Mouse (Mus musculus): ENCODE data around the gene Prkaa2.

DNA sequence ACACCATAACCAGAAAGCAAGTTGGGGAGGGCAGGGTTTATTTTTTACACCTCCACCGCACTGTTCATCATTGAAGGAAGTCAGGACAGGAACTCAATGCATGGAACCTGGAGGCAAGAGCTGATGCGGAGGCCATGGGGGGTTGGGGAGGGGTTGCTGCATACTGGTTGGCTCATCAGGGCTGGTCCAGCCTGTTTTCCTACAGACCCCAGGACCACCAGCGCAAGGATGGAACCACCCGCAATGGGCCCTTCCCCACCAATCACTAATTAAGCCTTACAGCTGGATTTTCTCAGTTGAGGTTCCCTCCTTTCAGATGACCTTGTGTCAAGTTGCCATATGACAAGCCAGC lies 970 bp upstream of the Prkaa2 start:
- TF ChIP-seq ZNF384 (IDR thresholded peaks at IDR 0.05; ENCODE audit: low read depth, low read length) (no peak), MAFK (IDR thresholded peaks at IDR 0.05; ENCODE audit: insufficient read depth, low read depth, low read length) (no peak), HCFC1 (IDR thresholded peaks at IDR 0.05; ENCODE audit: borderline replicate concordance, insufficient read depth, low read length) (no peak), ZC3H11A (IDR thresholded peaks at IDR 0.05; ENCODE audit: borderline replicate concordance, low read depth, low read length) (no peak), CHD2 (IDR thresholded peaks at IDR 0.05; ENCODE audit: low read depth, low read length) (no peak)

Measured in ES-E14 (cell line).